In genomic region chr13:102258207-102258606, GRCm38 (mm10) we compare ENCODE assay signal across 20 mouse cellular contexts.
DNase-seq lines count a peak whose midpoint lies in the region; ATAC-seq and TF ChIP-seq lines count a peak whose summit lies in the region.
"Had no signal": no experiment of that assay in that cellular context is flagged by ENCODE, and none has a peak within 500 bp of the region (broad histone marks: within the 10 kb centered on the region; RNA-seq: fewer than 3 reads in every experiment).

No protein-coding gene starts in this region.

- no peak overlapping the region for H3K9ac ChIP-seq in liver, postnatal 0 days (replicated peaks)
- H3K9ac ChIP-seq: embryonic facial prominence, embryonic 12.5 days; forebrain, embryonic 15.5 days; hindbrain, embryonic 14.5 days had no signal

- H3K36me3 ChIP-seq in liver, postnatal 0 days (replicated peaks; ENCODE audit: insufficient read depth, low read length): no peaks in the 10 kb centered on the region
- H3K36me3 ChIP-seq: embryonic facial prominence, embryonic 12.5 days; forebrain, embryonic 15.5 days; G1E; heart, embryonic 10.5 days had no signal

- no peak for DNase-seq in cerebellum, adult 11 months
- DNase-seq in left cerebral cortex, postnatal 4 days: peak; percentile 20
- DNase-seq in left cerebral cortex, adult 18-20 months (ENCODE audit: low spot score in 2 of 2): no peak
- peak; percentile 33 for DNase-seq in NIH3T3 (ENCODE audit: low read depth)
- no peak for DNase-seq in liver, postnatal 0 days
- no peak for DNase-seq in thymus, postnatal 25 days
- DNase-seq: adrenal gland, postnatal 14 days; cerebellum, adult 2 months; cerebellum, postnatal 25 days; gastrocnemius, postnatal 36 days; heart, postnatal 10 days; heart, postnatal 4 days had no signal

- TF ChIP-seq EP300 in liver, postnatal 0 days (IDR thresholded peaks at IDR 0.05; ENCODE audit: low read depth): no peak

- intact Hi-C loops in left cerebral cortex, postnatal 4 days (cut with DNase I): no loop called here

- H3K9me3 ChIP-seq in liver, postnatal 0 days (ENCODE audit: low read length): no peaks in the 10 kb centered on the region
- H3K9me3 ChIP-seq: embryonic facial prominence, embryonic 12.5 days; forebrain, embryonic 15.5 days; G1E; heart, embryonic 10.5 days had no signal

- no peak for TF ChIP-seq CTCF in liver, postnatal 0 days (IDR thresholded peaks at IDR 0.05; ENCODE audit: low read depth)

- no peak overlapping the region for H3K27ac ChIP-seq in liver, postnatal 0 days (ENCODE audit: low read depth)
- H3K27ac ChIP-seq: embryonic facial prominence, embryonic 12.5 days; forebrain, embryonic 15.5 days; heart, embryonic 10.5 days; hindbrain, embryonic 14.5 days had no signal

- WGBS in liver, postnatal 0 days (ENCODE audit: insufficient replicate concordance): 91% methylated on average over 8 of the region's 8 CpGs

- H3K4me1 ChIP-seq in liver, postnatal 0 days (ENCODE audit: insufficient read depth): no peaks in the 10 kb centered on the region
- H3K4me1 ChIP-seq: embryonic facial prominence, embryonic 12.5 days; forebrain, embryonic 15.5 days; heart, embryonic 10.5 days had no signal

- no peak overlapping the region for H3K4me2 ChIP-seq in liver, postnatal 0 days (ENCODE audit: low read depth, low read length)
- H3K4me2 ChIP-seq: embryonic facial prominence, embryonic 12.5 days; forebrain, embryonic 15.5 days; hindbrain, embryonic 14.5 days had no signal

- H3K27me3 ChIP-seq in liver, postnatal 0 days (ENCODE audit: insufficient read depth, low read length): no peaks in the 10 kb centered on the region
- H3K27me3 ChIP-seq: embryonic facial prominence, embryonic 12.5 days; forebrain, embryonic 15.5 days had no signal

- 0 out of 2 replicates have a peak, but pooled peaks have one; percentile 36 for ATAC-seq in cerebellum, adult (ENCODE audit: insufficient number of reproducible peaks, low FRiP score, low TSS enrichment)
- ATAC-seq in liver, postnatal 0 days: no peak
- ATAC-seq: CD4-positive, CD25-positive, alpha-beta regulatory T cell, adult 4 months; forebrain, embryonic 15.5 days; inflammation-experienced regulatory T-cells, adult 6 months had no signal

- no peak overlapping the region for H3K4me3 ChIP-seq in liver, postnatal 0 days (ENCODE audit: low read depth, low read length)
- H3K4me3 ChIP-seq: embryonic facial prominence, embryonic 12.5 days; forebrain, embryonic 15.5 days; heart, embryonic 10.5 days had no signal

Comparison
In these comparisons a context has a peak if more than half of its experiments do, and no peak if none do; other contexts are left out.
1. DNase-seq: peak in left cerebral cortex, postnatal 4 days (single experiment) and NIH3T3 (single experiment); none in cerebellum, adult 11 months (single experiment), left cerebral cortex, adult 18-20 months (0 of 2), liver, postnatal 0 days (single experiment) and thymus, postnatal 25 days (single experiment).